Mouse (Mus musculus): ENCODE results near the gene Bcl9l.
A peak's percentile ranks its signal among the peaks of the same experiment; 100 is the strongest.

Gene Bcl9l

DNA sequence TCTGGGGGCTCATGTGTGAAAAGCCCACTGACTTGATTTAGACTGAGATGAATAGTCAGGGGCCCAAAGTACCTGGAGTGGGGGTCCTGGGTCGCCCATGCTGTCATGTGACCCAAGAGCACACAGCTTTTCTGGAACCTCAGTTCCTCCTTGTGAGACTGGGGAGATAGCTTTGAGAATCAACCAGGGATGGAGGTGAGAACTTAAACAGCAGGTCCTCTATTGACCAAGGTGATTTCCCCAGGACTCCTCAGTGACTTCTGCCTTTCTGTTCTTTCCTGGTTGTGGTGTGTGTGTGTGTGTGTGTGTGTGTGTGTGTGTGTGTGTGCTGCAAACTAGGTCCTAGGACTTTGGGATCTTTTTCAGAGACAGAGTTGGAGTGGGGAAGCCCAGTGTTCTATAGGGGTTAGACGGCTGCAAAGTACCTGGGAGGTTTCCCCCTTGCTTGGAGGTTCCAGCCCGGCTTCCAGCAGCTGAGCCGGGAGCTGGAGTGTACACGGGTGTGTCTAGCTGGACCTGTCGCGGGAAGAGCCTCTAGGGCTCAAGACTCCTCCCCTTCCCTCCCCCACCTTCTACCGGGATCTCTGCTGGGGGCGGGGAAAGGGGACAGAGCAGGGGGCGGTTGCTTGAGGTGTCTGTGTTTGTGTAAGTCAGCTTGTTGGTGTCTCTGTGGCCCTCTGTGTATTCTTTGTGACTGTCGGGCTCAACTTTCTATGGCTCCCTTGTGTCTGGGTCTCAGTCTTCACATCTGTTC, 15.2 kb downstream of the Bcl9l start:
- DNase-seq: peak in 1 of 2 experiments; percentile 55

DNA sequence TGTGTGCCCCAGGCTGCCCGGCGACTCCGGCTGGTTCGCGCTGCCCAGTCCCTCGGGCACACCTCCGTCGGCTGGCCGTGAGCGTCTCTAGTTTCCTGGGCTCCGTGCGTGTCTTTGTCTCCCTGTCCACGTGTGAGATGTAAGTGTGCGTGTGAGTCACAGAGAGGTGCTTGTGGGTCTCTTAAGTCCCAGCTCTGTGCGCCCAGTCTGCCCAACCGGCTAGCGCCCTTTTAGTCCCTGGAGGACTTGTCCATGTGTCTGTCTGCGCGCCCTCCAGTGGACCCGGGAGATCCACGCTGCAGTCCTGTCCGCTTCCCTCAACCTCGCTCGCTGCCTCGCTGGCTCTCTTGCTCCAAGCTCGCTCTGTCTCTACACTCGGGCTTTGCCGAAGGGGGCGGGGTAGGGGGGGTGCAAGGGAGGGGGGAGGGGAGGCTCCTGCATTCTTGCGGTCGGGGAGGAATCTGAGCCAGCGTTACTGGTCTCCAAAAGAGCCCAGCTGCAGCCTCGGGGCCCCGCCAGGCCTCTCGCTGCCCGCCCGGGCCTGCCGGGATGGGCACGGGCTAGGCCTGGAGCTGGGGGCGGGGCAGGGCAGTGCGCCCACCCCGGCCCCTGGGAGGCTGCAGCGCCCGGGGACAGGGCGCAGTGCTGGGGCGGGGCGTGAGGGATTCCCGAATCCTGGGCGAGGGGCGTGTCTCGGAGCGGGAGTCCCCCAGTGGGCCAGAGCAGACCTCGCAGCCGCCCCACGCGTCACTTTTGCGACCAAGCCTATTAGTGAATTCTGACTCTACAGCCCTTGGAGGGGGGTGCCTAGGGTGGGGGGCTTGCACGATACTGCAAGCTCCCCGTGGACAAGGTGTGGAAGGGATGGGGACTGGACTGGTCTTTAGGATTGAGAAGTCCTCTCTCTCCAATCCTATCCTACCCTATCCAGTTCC, 16.1 kb downstream of the Bcl9l start:
- DNase-seq: peak in 1 of 2 experiments; percentile 46

DNA sequence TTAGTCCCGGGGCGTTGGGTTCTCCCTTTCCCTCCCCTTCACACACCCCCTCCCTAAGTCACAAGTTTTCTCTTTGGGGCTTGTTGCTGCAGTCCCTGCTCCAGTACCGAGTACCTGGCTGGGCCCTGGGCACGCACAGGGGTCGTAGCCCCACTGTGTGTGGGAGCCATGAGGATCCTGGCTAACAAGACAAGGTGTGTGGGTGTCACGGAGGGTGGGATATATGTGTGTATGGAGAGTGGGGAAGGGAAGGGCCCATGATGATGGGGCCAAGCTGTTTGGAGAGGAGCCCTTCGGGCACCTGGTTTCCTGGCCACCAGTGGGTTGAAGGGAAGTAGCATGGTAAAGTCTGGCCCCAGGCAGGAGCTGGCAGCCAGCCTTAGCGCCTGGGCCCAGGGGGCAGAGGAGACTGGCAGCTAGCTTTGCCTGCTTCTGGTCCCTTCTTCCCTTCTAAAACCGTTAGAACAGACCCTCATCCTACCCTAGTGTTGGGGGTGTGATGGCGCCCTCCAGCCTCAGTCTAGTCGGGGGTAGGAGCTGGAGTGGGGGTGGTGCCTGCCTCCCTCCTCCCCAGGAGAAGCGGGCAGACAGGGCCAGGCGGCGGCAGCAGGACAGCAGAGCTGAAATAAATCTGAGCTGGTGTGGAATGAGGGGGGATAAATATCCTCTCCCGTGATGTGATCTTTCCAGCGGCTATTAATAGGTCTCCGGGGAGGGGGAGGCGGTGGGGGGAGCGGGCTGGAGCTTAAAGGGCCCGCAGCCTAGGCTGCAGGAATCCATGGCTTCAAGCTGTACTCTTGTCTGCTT, 16.9 kb downstream of the Bcl9l start:
- DNase-seq: peak in 1 of 2 experiments; percentile 11

DNA sequence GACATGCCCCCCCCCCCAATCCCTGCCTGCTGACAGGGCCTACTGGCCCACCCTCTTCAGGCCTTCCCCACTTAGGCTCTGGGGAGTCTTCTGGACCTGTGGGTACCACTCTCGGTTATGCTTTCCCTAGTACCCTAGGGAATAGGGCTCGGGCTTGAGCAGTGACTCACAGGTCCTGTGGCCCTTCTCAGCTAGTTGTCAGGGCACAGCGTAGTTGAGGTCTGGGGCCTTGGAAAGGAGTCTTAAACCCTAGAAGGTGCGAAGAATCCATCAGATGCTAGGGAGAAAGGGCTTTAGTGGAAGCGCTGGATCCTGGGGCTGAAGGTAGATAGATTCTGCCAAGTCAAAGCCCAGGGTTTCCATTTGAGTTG, 17.5 kb downstream of the Bcl9l start:
- DNase-seq: no peak

DNA sequence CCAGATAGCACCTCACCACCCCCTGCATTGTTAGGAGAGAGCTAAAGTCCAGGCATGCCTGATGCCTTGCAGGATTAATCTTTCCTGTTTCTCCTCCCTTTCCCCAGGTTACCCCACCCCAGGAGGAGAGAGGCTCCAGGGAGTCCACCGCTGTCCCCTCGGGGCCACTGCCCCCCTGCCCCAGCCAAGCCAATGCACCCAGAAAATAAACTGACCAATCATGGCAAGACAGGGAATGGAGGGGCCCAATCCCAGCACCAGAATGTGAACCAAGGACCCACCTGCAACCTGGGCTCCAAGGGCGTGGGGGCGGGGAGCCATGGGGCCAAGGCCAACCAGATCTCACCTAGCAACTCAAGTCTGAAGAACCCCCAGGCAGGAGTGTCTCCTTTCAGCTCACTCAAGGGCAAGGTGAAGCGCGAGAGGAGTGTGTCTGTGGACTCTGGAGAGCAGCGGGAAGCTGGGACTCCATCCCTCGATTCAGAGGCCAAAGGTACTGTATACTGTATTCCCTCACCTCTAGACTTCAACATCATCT, 18.1 kb downstream of the Bcl9l start:
- no peak for DNase-seq

DNA sequence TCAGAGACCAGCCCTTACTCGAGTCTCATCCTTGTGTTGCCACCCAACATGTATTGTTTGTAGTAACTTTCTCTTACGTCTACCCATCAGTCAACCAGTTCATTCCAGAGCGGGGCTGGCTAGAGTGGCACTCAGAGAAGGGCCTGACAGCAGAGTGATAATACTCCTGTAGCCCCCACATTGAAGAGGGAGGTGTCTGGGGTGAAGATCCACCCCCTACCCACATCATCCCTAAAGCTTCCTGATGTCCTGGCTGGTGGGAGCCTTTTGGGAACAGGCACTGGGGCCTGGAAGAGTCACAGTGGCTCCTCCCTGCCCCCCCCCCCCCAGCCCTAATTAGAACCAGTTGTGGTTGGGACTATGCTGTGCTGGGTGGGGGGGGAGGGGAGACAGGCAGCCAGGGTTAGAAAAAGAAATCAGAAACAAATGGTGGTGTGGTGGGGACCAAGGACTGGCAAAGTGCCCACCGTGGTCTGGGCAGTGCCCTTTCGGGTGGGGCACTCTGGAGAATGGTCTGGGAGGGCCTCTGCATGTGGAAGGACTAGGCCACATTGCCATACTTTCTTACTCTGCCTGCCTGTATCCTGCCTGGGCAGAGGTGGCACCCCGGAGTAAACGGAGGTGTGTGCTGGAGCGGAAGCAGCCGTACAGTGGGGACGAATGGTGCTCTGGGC, 18.7 kb downstream of the Bcl9l start:
- DNase-seq: no peak

DNA sequence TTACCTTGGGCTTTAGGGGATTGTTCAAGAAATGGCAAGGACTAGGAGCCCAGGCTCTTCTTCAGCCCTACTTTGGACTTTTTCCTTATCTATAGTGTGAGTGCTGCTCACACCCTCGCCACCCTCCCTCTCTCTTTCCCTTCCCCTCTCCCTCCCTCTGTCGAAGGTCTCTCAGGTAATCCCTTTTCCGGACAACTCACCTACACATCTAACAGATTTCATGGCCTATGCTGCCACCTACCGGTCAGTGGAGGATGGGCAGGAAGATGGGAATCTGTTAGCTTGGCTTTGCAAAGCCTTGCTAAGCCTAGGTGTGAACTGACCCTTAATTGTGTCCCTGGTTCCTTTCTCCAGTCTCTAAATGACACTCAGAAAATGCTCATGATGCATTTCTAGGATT, 19.4 kb downstream of the Bcl9l start:
- peak; percentile 66 to 72 for DNase-seq

DNA sequence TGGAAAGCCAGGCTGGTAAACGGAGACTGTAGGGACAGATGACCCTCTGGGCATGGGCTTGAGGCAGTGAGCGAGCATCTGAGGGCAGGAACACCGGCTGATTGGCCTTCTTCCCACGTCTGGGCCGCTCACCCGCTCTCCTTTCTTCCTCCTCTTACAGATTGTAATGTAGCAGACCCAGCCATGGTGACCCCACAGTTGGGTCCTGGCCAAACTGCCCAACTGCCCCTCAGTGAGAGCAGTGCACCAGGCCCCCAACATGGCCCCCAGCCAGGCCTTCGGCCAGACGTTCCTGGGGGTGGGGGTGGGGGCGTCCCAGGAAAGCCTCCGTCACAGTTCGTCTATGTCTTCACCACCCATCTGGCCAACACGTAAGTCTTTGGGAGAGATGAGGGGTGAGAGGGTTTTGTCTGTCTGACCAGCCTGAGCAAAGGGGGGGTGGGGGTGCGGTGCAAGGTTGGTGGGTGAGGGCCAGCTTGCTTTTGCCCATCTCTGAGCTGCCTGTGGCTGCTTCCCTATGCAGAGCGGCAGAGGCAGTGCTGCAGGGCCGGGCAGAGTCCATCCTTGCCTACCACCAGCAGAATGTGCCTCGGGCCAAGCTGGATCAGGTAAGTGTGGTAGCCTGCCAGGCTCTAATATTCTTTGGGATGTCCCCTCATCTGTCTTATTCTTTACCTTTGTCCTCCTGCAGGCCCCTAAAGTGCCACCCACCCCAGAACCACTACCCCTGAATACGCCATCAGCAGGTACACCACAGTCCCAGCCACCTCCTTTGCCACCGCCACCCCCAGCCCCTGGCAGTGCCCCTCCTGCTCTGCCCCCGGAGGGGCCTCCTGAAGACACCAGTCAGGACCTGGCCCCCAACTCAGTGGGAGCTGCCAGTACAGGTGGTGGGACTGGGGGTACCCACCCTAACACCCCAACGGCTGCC, 22.5 kb downstream of the Bcl9l start:
- no peak for DNase-seq

DNA sequence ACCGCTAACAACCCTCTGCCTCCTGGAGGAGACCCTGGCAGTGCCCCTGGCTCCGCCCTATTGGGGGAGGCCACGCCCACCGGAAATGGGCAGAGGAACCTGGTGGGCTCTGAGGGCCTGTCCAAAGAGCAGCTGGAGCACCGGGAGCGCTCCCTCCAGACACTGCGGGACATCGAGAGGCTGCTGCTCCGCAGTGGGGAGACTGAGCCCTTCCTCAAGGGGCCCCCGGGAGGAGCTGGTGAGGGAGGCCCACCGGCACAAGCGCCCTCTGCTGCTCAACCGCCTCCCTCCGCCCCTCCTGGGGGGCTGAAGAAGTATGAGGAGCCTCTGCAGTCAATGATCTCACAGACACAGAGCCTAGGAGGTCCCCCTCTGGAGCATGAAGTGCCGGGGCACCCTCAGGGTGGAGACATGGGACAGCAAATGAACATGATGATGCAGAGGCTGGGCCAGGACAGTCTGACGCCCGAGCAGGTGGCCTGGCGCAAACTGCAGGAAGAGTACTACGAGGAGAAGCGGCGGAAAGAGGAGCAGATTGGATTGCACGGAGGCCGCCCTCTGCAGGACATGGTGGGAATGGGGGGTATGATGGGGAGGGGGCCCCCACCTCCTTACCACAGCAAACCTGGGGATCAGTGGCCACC, 23.3 kb downstream of the Bcl9l start:
- no peak for DNase-seq

DNA sequence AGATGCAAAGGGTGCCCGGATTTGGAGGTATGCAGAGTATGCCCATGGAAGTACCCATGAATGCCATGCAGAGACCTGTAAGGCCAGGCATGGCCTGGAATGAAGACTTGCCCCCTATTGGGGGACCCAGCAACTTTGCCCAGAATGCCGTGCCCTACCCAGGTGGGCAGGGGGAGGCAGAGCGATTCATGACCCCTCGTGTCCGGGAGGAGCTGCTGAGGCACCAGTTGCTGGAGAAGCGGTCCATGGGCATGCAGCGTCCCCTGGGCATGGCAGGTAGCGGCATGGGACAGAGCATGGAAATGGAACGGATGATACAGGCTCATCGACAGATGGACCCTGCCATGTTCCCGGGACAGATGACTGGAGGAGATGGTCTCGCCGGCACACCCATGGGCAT, 23.9 kb downstream of the Bcl9l start:
- DNase-seq: no peak

DNA sequence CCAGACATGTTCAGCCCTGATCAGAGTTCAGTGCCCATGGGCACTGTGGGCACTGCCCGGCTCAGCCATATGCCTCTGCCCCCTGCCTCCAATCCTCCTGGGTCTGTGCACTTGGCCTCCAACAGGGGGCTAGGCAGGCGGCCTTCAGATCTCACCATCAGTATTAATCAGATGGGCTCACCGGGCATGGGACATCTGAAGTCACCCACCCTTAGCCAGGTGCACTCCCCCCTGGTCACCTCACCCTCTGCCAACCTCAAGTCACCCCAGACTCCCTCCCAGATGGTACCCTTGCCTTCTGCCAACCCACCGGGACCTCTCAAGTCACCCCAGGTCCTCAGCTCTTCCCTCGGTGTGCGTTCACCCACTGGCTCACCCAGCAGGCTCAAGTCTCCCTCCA, 24.7 kb downstream of the Bcl9l start:
- DNase-seq: no peak

DNA sequence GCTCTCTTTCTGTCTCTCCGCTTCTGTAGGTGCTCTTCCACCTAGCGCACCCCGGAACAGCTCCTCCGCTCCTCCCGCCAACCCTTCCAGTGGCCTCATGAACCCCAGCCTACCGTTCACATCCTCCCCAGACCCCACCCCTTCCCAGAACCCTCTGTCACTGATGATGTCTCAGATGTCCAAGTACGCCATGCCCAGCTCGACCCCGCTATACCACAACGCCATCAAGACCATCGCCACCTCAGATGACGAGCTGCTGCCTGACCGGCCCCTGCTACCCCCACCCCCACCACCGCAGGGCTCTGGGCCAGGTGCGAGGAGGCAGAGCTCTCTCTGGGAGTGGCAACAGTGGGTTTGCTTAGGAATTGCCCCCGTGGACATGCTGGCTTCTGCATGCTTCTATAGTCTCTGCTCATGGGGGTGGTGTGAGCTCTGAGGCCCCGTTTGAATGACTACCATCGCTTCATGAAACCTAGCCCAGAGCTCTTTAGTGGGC, 25.5 kb downstream of the Bcl9l start:
- no peak for DNase-seq

DNA sequence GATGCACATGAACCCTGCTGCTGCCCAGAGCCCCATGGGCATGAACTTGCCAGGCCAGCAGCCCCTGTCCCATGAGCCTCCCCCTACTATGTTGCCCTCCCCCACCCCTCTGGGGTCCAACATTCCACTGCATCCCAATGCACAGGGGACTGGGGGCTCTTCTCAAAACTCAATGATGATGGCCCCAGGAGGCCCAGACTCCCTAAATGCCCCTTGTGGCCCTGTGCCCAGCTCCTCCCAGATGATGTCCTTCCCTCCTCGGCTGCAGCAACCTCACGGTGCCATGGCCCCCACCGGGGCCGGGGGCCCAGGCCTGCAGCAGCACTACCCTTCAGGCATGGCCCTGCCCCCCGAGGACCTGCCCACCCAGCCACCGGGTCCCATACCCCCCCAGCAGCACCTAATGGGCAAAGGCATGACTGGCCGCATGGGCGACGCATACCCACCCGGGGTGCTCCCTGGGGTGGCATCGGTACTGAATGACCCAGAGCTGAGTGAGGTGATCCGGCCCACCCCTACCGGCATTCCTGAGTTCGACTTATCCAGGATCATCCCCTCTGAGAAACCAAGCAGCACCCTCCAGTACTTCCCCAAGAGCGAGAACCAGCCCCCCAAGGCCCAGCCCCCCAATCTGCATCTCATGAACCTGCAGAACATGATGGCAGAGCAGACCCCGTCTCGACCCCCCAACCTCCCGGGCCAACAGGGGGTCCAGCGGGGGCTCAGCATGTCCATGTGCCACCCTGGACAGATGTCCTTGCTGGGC, 26.3 kb downstream of the Bcl9l start:
- peak in 1 of 2 experiments; percentile 44 for DNase-seq

DNA sequence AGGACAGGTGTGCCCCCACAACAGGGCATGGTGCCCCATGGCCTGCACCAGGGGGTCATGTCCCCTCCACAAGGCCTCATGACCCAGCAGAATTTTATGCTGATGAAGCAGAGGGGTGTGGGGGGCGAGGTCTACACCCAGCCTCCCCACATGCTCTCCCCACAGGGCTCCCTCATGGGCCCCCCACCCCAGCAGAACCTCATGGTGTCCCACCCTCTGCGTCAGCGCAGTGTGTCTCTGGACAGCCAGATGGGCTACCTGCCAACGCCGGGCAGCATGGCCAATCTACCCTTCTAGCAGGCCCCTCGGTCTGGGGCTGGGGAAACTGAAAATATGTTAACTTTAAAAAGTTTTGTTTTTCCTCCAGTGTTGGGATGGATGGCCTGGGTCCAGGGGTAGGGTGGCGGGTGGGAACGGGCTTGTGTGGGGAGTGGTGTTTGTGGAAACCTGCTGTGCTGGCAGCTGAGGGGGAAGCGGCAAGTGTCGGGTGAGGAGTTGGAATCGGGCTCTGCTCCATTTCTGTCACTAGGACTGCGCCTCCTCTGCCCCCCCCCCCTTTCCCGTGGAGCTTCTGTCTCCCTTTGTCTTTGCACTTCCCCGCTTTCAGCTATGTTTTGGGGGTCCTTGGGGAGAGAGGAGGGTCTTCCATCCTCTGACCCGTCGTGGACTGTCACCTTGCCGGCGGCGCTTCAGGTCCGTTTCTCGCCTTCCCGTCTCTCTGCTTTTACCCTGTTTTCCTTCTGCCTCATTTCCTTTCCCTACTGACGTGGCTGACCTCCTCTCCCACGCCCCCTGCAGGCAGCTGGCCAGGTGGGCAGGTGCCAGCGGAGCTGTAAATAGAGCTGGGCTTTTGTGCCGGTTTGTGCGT, 27.1 kb downstream of the Bcl9l start:
- peak; percentile 78 to 88 for DNase-seq

DNA sequence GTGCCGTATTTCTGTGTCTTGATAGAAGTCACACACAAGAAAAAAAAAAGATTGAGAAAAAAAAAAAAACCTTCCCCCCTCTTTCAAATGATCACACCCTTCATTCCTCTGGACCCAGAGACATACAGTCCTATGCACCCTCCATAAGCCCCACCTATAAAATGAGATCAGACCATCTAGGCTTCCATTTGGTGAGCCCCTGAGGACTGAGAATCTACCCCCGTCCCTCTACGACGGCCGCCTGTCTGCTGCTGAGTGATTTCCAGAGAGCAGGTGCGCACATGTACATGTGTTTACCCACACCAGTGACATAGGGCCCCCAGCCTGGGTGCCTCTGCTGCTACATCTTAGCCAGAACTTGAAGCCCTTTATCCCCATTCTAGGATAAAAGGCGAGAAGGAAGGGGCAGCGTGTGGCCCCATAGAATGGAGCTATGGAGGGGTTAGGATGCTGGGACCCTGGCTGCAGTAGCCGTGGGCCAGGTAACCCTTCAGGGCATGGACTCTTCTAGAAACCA, 27.8 kb downstream of the Bcl9l start:
- peak; percentile 60 to 73 for DNase-seq

DNA sequence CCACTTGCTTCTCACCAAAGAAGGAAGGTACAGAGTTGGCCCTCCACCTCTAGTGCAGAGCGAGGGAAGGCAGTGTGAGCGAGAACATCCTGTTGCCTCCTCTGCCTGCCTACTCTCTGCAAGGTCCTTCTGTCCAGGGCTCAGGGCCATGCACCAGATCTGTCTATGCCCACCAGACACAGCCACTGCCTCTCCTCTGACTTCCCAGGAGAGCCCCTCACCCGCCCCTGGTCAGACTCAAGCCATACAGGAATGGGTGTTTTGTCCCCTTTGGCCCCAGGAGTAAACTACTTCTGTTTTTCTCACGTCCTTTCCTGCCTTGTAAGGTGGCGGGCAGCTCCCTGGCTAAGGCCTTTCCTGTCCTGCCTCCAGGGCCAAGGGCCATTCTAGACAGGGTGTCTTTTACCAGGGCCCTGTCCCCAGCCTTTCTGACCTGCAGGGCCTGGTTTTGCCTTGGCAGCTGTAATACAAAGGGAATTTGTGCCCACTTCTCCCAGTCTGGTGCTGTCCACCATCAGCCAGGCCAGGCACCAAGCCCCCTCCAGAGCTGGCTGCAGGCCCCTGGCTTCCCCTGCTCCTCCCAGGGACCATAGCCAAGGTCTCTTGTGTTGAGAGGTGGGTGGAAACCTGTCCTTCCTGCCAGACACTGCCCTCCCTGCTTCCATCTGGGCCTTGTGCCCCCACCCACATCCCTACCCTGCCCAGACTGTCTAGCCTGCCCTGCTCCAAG, 28.4 kb downstream of the Bcl9l start:
- peak in 1 of 2 experiments; percentile 66 for DNase-seq

DNA sequence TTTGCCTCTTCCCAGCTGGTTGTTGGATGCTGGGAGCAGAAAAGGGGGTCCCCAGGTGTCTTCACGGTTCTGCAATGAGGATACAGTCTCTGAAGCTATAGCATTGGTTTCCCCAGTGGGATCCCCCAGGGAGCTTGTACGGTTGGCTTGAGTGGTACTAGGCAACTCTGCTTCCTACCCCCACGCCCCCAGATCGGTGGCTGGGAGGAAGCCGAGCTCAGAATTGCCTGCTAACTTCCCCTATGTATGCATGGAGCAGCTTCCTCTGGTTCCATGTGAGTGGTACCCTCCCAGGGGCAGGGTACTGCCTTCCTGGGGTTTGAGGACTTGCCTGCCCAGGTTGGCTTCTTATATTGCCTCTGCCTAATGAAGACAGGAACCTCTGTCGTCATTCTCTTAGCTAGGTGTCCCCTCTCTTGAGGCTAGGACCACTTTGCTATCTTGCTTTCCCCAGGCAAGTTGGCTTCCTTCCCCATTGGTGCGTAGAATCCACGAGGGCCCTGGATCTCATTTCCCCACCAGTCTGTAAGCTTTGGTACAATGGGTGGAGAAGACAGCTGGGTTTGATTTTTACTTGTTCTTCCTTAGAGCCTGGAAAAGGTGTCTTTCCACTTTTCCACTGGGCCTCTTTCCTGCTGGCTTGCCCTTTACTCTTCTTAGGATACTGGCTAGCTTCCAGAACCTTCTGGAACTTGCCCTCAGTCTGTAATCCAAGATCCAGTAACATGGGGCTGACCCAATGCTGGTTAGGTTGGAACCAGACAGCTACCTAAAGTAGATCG, 29.5 kb downstream of the Bcl9l start:
- peak in 1 of 2 experiments; percentile 62 for DNase-seq
